Mouse (Mus musculus): Measurements from ENCODE around the gene Tnik.

DNA sequence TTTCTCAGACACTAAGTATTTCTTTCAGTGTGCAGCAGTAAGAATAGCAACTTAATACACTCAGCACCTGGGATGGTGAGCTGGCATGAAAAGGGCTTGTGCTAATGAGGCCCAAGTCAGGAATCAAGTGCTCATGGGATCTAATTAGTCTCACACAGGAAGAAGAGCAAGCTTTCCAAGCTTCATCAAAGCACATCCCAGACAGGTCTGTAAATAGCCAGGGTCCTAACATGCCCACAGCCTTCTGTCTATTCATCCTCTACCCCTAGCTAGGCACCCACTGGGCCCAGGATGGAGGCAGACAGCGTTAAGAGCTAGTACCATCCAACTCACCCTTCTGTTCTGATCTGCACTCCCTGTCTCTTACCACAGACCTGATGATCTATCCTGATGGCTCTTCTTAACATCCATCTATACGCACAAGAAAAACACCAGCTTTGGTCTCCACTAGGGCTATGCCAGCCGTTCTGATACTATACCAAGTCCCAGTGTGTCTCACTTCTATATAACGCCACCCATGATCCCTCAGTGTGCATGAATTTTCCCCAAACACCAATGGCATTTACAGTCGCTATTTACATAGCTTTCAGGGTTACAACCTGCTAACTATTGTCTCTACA, 354.1 kb downstream of the Tnik start:
- no peak for TF ChIP-seq CTCF (IDR thresholded peaks at IDR 0.05; ENCODE audit: insufficient read depth, low read depth, low read length)
- TF ChIP-seq POLR2A (IDR thresholded peaks at IDR 0.05; ENCODE audit: insufficient read depth, low read depth, low read length) = no peak

Data from olfactory bulb, adult 2 months (tissue).